Mouse (Mus musculus) megakaryocyte, embryonic 14.5 days (primary cell): Measurements from ENCODE around the gene Gm49711.

Experiments
- FLI1 ChIP-seq: IDR thresholded peaks from 2 replicates; pipeline ENCODE4 v1.6.1; 2012; ENCODE audit warnings: low read length, inconsistent platforms, mixed read lengths
- GATA1 ChIP-seq: IDR thresholded peaks from 3 replicates; pipeline ENCODE4 v1.6.1; 2012; ENCODE audit warnings: mixed read lengths, low read length, inconsistent platforms, borderline replicate concordance

DNA sequence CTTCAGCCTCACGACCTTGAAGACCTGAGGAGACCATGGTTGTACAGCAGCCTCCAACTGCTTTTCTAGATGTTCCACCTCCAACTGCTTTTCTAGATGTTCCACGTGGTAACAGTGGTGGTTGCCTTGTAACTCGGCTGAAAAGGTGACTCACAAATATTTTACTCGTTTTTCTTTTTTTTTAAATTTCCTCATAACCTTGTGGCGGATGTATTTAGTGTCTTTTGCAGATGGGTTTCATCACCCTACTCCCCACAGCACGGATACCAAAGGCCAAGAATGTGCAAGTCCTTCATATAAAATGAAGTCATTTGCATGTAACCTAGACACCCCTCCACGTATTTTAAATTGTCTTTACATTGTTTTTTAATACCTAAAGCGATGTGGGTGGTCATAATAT, 41.3 kb upstream of the Gm49711 start:
- TF ChIP-seq GATA1 (no peak), FLI1 (no peak)
